26 mouse cellular contexts compared by ENCODE assay signal in genomic region chr6:135133486-135133885, GRCm38 (mm10). TPM values are rescaled to one million over a fixed set of nuclear protein-coding genes. Genes with fewer than 3 reads are reported as not detected.
"Had no signal": no experiment of that assay in that cellular context is flagged by ENCODE, and none has a peak within 500 bp of the region (broad histone marks: within the 10 kb centered on the region; RNA-seq: fewer than 3 reads in every experiment).

No protein-coding gene starts in this region.

- DNase-seq: kidney, adult 18-20 months; kidney, adult 9 months; kidney, postnatal 14 days; kidney, postnatal 4 days; liver, embryonic 13.5 days; lung, adult 2 months; lung, postnatal 14 days; lung, postnatal 4 days; right cerebral cortex, postnatal 4 days; thymus, adult 2 months; thymus, postnatal 14 days; thymus, postnatal 4 days had no signal

RNA-seq across cellular contexts. Expression of gene Gprc5d, which starts 15.4 kb away (rescaled TPM):
- total RNA-seq: layer of hippocampus, postnatal 14 days; left cerebral cortex, postnatal 10 days; left cerebral cortex, postnatal 36 days; liver, adult 2 months; megakaryocyte progenitor cell, adult 5-6 weeks; megakaryocyte-erythroid progenitor cell, adult 5-6 weeks; monocyte, adult 5-6 weeks had no signal
- polyA plus RNA-seq: kidney, embryonic 16.5 days; limb, embryonic 11.5 days; lung, embryonic 16.5 days; midbrain, embryonic 16.5 days; neural tube, embryonic 11.5 days; neural tube, embryonic 14.5 days; stomach, embryonic 14.5 days had no signal
